Comparison of ENCODE assay signal across 8 mouse cellular contexts in genomic region chr11:50589060-50589459, GRCm38 (mm10). TPM values are rescaled to one million over a fixed set of nuclear protein-coding genes. Genes with fewer than 3 reads are reported as not detected.
DNase-seq lines count a peak whose midpoint lies in the region; ATAC-seq and TF ChIP-seq lines count a peak whose summit lies in the region.

No protein-coding gene starts in this region.

- ATAC-seq in forebrain, postnatal 0 days: no peak
- ATAC-seq in forebrain, embryonic 13.5 days: no peak

- no peak overlapping the region for H3K9ac ChIP-seq in forebrain, postnatal 0 days
- H3K9ac ChIP-seq in forebrain, embryonic 13.5 days: no peak overlapping the region

- H3K27ac ChIP-seq in forebrain, postnatal 0 days (ENCODE audit: low read depth, low read length): no peak overlapping the region
- no peak overlapping the region for H3K27ac ChIP-seq in forebrain, embryonic 13.5 days
- no peak overlapping the region for H3K27ac ChIP-seq in olfactory bulb, adult 2 months (ENCODE audit: insufficient read depth, low read depth, low read length)

- H3K4me3 ChIP-seq in forebrain, postnatal 0 days (ENCODE audit: low read depth, low read length): no peak overlapping the region
- H3K4me3 ChIP-seq in forebrain, embryonic 13.5 days: no peak overlapping the region
- H3K4me3 ChIP-seq in lung, adult 2 months (replicated peaks; ENCODE audit: extremely low read depth, low read depth, low read length): no peak overlapping the region
- no peak overlapping the region for H3K4me3 ChIP-seq in olfactory bulb, adult 2 months (ENCODE audit: insufficient read depth, low read depth, low read length)

- no peak for TF ChIP-seq POLR2A in lung, adult 2 months (IDR thresholded peaks at IDR 0.05; ENCODE audit: borderline replicate concordance, extremely low read depth, low read depth, low read length)
- no peak for TF ChIP-seq POLR2A in olfactory bulb, adult 2 months (IDR thresholded peaks at IDR 0.05; ENCODE audit: insufficient read depth, low read depth, low read length)

- 43% methylated on average over 11 of the region's 11 CpGs for WGBS in forebrain, postnatal 0 days
- 40% methylated on average over 11 of the region's 11 CpGs for WGBS in forebrain, embryonic 13.5 days
- 31% methylated on average over 11 of the region's 11 CpGs for WGBS in lung, adult 2 months
- 35% methylated on average over 11 of the region's 11 CpGs for WGBS in olfactory bulb, adult 2 months

- no peaks in the 10 kb centered on the region for H3K27me3 ChIP-seq in forebrain, postnatal 0 days (ENCODE audit: insufficient read depth, low read length)
- no peaks in the 10 kb centered on the region for H3K27me3 ChIP-seq in forebrain, embryonic 13.5 days

- H3K4me2 ChIP-seq in forebrain, postnatal 0 days (ENCODE audit: low read depth): no peak overlapping the region
- H3K4me2 ChIP-seq in forebrain, embryonic 13.5 days: no peak overlapping the region

- intact Hi-C loops in heart, postnatal 10 days (cut with DNase I): loop anchor here (5.0 kb wide), 2 partner anchors 132 to 147 kb away; no protein-coding TSS in a partner anchor

- H3K36me3 ChIP-seq in forebrain, postnatal 0 days (ENCODE audit: insufficient read depth): no peaks in the 10 kb centered on the region
- no peaks in the 10 kb centered on the region for H3K36me3 ChIP-seq in forebrain, embryonic 13.5 days (ENCODE audit: poor library complexity, severe bottlenecking)

- no peaks in the 10 kb centered on the region for H3K4me1 ChIP-seq in forebrain, postnatal 0 days (ENCODE audit: insufficient read depth)
- H3K4me1 ChIP-seq in forebrain, embryonic 13.5 days: no peaks in the 10 kb centered on the region
- no peaks in the 10 kb centered on the region for H3K4me1 ChIP-seq in lung, adult 2 months (ENCODE audit: control insufficient read depth, insufficient read depth, low read length)
- H3K4me1 ChIP-seq in olfactory bulb, adult 2 months (ENCODE audit: control insufficient read depth, insufficient read depth, low read length): peaks cover 5% of the 10 kb centered on the region; the same call in 1 of the 2 replicates

- DNase-seq in forebrain, postnatal 0 days: peak; percentile 36
- peak; percentile 58 for DNase-seq in lung, adult 2 months
- DNase-seq in lung, postnatal 25 days (ENCODE audit: low spot score): no peak
- DNase-seq in adrenal gland, postnatal 25 days: peak; percentile 39
- peak; percentile 37 to 70 for DNase-seq in heart, postnatal 10 days
- no peak for DNase-seq in adipocyte (ENCODE audit: low spot score)

- TF ChIP-seq CTCF in forebrain, postnatal 0 days (IDR thresholded peaks at IDR 0.05; ENCODE audit: low read depth): peak; percentile 73
- peak; percentile 66 for TF ChIP-seq CTCF in lung, adult 2 months (IDR thresholded peaks at IDR 0.05; ENCODE audit: insufficient read depth, low read length)
- TF ChIP-seq CTCF in olfactory bulb, adult 2 months (IDR thresholded peaks at IDR 0.05; ENCODE audit: insufficient read depth, low read depth, low read length): peak; percentile 65

- no peaks in the 10 kb centered on the region for H3K9me3 ChIP-seq in forebrain, postnatal 0 days (ENCODE audit: low read length)
- H3K9me3 ChIP-seq in forebrain, embryonic 13.5 days (replicated peaks): 0 out of 2 replicates have a peak, but pooled peaks cover 6% of the 10 kb centered on the region

RNA-seq across cellular contexts. Expression of gene Adamts2, which starts 12.8 kb away (rescaled TPM):
- 7.7 and 13.1 TPM in 2 replicates for total RNA-seq in forebrain, postnatal 0 days (2014; rRNA removed)
- 4.1 and 4.4 TPM in 2 replicates for polyA plus RNA-seq in forebrain, postnatal 0 days (2015; fragmentation: Nextera tagmentation; extraction: Ambion mirVana)
- 0.65 and 0.96 TPM in 2 replicates for polyA plus RNA-seq in forebrain, embryonic 13.5 days (2015; fragmentation: Nextera tagmentation; extraction: Ambion mirVana)
- polyA plus RNA-seq in lung, adult 2 months (2012; rRNA removed): 27.4 and 32.8 TPM in 2 replicates
- 5.0 and 6.6 TPM in 2 replicates for total RNA-seq in adrenal gland, postnatal 25 days (2021)
- 10 to 100 TPM; 36.1 to 40.3 TPM for total RNA-seq in heart, postnatal 10 days (2021)
- not detected in 2 replicates for polyA plus RNA-seq in olfactory bulb, adult 2 months (2012; ENCODE audit: insufficient read depth, insufficient read length, low replicate concordance, missing spikeins)

Comparison
In these comparisons a context has a peak if more than half of its experiments do, and no peak if none do; other contexts are left out.
1. DNase-seq: peak in forebrain, postnatal 0 days (single experiment), lung, adult 2 months (single experiment), adrenal gland, postnatal 25 days (single experiment) and heart, postnatal 10 days (2 of 2); none in lung, postnatal 25 days (single experiment) and adipocyte (single experiment).
2. Peak in every context shown above with its lines, with median percentiles within 50 percentile points of each other: CTCF ChIP-seq.